Comparison of ENCODE assay signal across 8 mouse cellular contexts in genomic region chr2:118650697-118651096, GRCm38 (mm10). TPM values are rescaled to one million over a fixed set of nuclear protein-coding genes. Genes with fewer than 3 reads are reported as not detected.
"Had no signal": no experiment of that assay in that cellular context is flagged by ENCODE, and none has a peak within 500 bp of the region (broad histone marks: within the 10 kb centered on the region; RNA-seq: fewer than 3 reads in every experiment).

No protein-coding gene starts in this region.

RNA-seq across cellular contexts. Expression of gene Pak6, which starts 12.4 kb away (rescaled TPM):
- total RNA-seq: hematopoietic stem cell, adult 5-6 weeks had no signal

RNA-seq across cellular contexts. Expression of gene Ankrd63, which starts 53.1 kb away (rescaled TPM):
- total RNA-seq: hindbrain, postnatal 0 days had no signal
- polyA plus RNA-seq: hindbrain, embryonic 10.5 days; hindbrain, embryonic 11.5 days; hindbrain, embryonic 12.5 days; hindbrain, embryonic 13.5 days; hindbrain, embryonic 14.5 days; inflammation-experienced regulatory T-cells, adult 6 months had no signal
